ENCODE assay signal across 10 mouse cellular contexts in genomic region chr3:61185789-61186188, GRCm38 (mm10).
A peak's percentile ranks its signal among the peaks of the same experiment; 100 is the strongest.
DNase-seq lines count a peak whose midpoint lies in the region; ATAC-seq and TF ChIP-seq lines count a peak whose summit lies in the region.
"Had no signal": no experiment of that assay in that cellular context is flagged by ENCODE, and none has a peak within 500 bp of the region (broad histone marks: within the 10 kb centered on the region; RNA-seq: fewer than 3 reads in every experiment).

No protein-coding gene starts in this region.

- H3K27ac ChIP-seq in intestine, postnatal 0 days (ENCODE audit: low read depth, low read length): no peak overlapping the region
- no peak overlapping the region for H3K27ac ChIP-seq in intestine, embryonic 16.5 days (ENCODE audit: low read length)
- H3K27ac ChIP-seq in embryonic facial prominence, embryonic 14.5 days (replicated peaks; ENCODE audit: low read depth, low read length): no peak overlapping the region
- H3K27ac ChIP-seq: midbrain, embryonic 10.5 days had no signal

- H3K4me3 ChIP-seq in intestine, postnatal 0 days (ENCODE audit: low read depth, low read length): no peak overlapping the region
- no peak overlapping the region for H3K4me3 ChIP-seq in intestine, embryonic 16.5 days (ENCODE audit: low read length)
- no peak overlapping the region for H3K4me3 ChIP-seq in lung, adult 2 months (replicated peaks; ENCODE audit: extremely low read depth, low read depth, low read length)
- no peak overlapping the region for H3K4me3 ChIP-seq in embryonic facial prominence, embryonic 14.5 days (ENCODE audit: low read depth, low read length)
- H3K4me3 ChIP-seq: midbrain, embryonic 10.5 days had no signal

- no peak for TF ChIP-seq POLR2A in lung, adult 2 months (IDR thresholded peaks at IDR 0.05; ENCODE audit: borderline replicate concordance, extremely low read depth, low read depth, low read length)

- no peaks in the 10 kb centered on the region for H3K4me1 ChIP-seq in intestine, postnatal 0 days (replicated peaks; ENCODE audit: control insufficient read depth, insufficient read depth, low read length)
- H3K4me1 ChIP-seq in intestine, embryonic 16.5 days (ENCODE audit: control insufficient read depth, insufficient read depth, low read length): no peaks in the 10 kb centered on the region
- H3K4me1 ChIP-seq in lung, adult 2 months (ENCODE audit: control insufficient read depth, insufficient read depth, low read length): no peaks in the 10 kb centered on the region
- no peaks in the 10 kb centered on the region for H3K4me1 ChIP-seq in embryonic facial prominence, embryonic 14.5 days (ENCODE audit: control insufficient read depth, insufficient read depth, low read length)
- H3K4me1 ChIP-seq: midbrain, embryonic 10.5 days had no signal

- peak; percentile 80 for TF ChIP-seq CTCF in intestine, postnatal 0 days (IDR thresholded peaks at IDR 0.05; ENCODE audit: low read depth)
- TF ChIP-seq CTCF in lung, adult 2 months (IDR thresholded peaks at IDR 0.05; ENCODE audit: insufficient read depth, low read length): no peak

- H3K9me3 ChIP-seq in intestine, postnatal 0 days (ENCODE audit: control insufficient read depth): no peaks in the 10 kb centered on the region
- no peaks in the 10 kb centered on the region for H3K9me3 ChIP-seq in intestine, embryonic 16.5 days (ENCODE audit: control insufficient read depth, low read length)
- no peaks in the 10 kb centered on the region for H3K9me3 ChIP-seq in embryonic facial prominence, embryonic 14.5 days (ENCODE audit: control insufficient read depth, low read length)
- H3K9me3 ChIP-seq: midbrain, embryonic 10.5 days had no signal

- WGBS in intestine, postnatal 0 days: 18% methylated on average over 1 of the region's 1 CpGs
- 30% methylated on average over 1 of the region's 1 CpGs for WGBS in intestine, embryonic 16.5 days
- WGBS in lung, adult 2 months: 19% methylated on average over 1 of the region's 1 CpGs
- 9% methylated on average over 1 of the region's 1 CpGs for WGBS in embryonic facial prominence, embryonic 14.5 days

- H3K36me3 ChIP-seq in intestine, postnatal 0 days (ENCODE audit: control insufficient read depth, insufficient read depth): no peaks in the 10 kb centered on the region
- no peaks in the 10 kb centered on the region for H3K36me3 ChIP-seq in intestine, embryonic 16.5 days (ENCODE audit: control insufficient read depth, insufficient read depth, low read length)
- no peaks in the 10 kb centered on the region for H3K36me3 ChIP-seq in embryonic facial prominence, embryonic 14.5 days (ENCODE audit: control insufficient read depth, insufficient read depth, low read length)
- H3K36me3 ChIP-seq: midbrain, embryonic 10.5 days had no signal

- no peak overlapping the region for H3K9ac ChIP-seq in intestine, postnatal 0 days (ENCODE audit: low read depth, low read length)
- no peak overlapping the region for H3K9ac ChIP-seq in intestine, embryonic 16.5 days (ENCODE audit: low read depth, low read length)
- H3K9ac ChIP-seq in embryonic facial prominence, embryonic 14.5 days (ENCODE audit: low read depth, low read length): no peak overlapping the region

- ATAC-seq in intestine, postnatal 0 days: no peak
- no peak for ATAC-seq in intestine, embryonic 16.5 days
- no peak for ATAC-seq in embryonic facial prominence, embryonic 14.5 days (ENCODE audit: low read depth)

- peak; percentile 7 for DNase-seq in adrenal gland, postnatal 14 days
- DNase-seq in adrenal gland, postnatal 4 days (ENCODE audit: low spot score in 2 of 2): no peak
- peak; percentile 5 for DNase-seq in lung, postnatal 14 days
- no peak for DNase-seq in lung, adult 2 months
- DNase-seq in embryonic facial prominence, embryonic 14.5 days (ENCODE audit: low spot score): peak; percentile 31
- no peak for DNase-seq in frontal cortex, postnatal 10 days (ENCODE audit: low spot score in 2 of 2)
- DNase-seq: cerebellum, postnatal 36 days had no signal

- no peak overlapping the region for H3K4me2 ChIP-seq in intestine, postnatal 0 days (replicated peaks; ENCODE audit: low read depth)
- no peak overlapping the region for H3K4me2 ChIP-seq in intestine, embryonic 16.5 days (ENCODE audit: low read depth, low read length)
- H3K4me2 ChIP-seq in embryonic facial prominence, embryonic 14.5 days (ENCODE audit: low read depth, low read length): no peak overlapping the region

- no peaks in the 10 kb centered on the region for H3K27me3 ChIP-seq in intestine, postnatal 0 days (replicated peaks; ENCODE audit: control insufficient read depth, insufficient read depth, low read length)
- H3K27me3 ChIP-seq in intestine, embryonic 16.5 days (replicated peaks; ENCODE audit: control insufficient read depth, insufficient read depth, low read length): no peaks in the 10 kb centered on the region
- no peaks in the 10 kb centered on the region for H3K27me3 ChIP-seq in embryonic facial prominence, embryonic 14.5 days (replicated peaks; ENCODE audit: control insufficient read depth, insufficient read depth, low read length)

Comparison
In these comparisons a context has a peak if more than half of its experiments do, and no peak if none do; other contexts are left out.
1. DNase-seq: peak in adrenal gland, postnatal 14 days (single experiment), lung, postnatal 14 days (single experiment) and embryonic facial prominence, embryonic 14.5 days (single experiment); none in adrenal gland, postnatal 4 days (0 of 2), lung, adult 2 months (single experiment) and frontal cortex, postnatal 10 days (0 of 2).